Mouse (Mus musculus): ENCODE data around the gene Fank1. TPM values are rescaled to one million over a fixed set of nuclear protein-coding genes. Genes with fewer than 3 reads are reported as not detected.

Fank1 gene
- polyA plus RNA-seq, 1 experiment from 2014 or later, result 0.42 TPM

DNA sequence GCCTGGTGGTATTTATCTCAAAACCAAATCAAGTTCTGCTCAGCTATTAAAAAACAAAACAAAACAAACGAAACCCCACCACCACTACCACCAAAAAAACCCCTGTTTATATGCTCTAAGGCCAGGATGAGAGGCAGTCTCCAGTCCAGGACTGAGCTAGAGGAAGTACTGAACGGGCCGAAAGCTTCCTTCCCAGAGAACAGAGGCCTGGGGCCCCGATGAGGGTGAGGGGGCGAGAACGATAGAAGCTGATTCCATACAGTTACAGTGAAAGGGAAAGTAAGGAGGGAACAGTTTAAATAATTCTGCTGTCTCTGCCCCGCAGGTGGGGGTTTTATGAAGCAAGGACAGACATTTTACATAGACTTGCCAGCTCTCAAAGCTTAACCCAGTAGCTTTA is 52.9 kb downstream of the Fank1 start:
- Histone ChIP-seq H3K9ac (ENCODE audit: low read depth, low read length) (no peak overlapping the region), H3K36me3 (ENCODE audit: insufficient read depth, low read length) (no peaks in the 10 kb centered on the region), H3K9me3 (replicated peaks; ENCODE audit: low read length) (no peaks in the 10 kb centered on the region), H3K4me3 (replicated peaks; ENCODE audit: low read depth, low read length) (no peak overlapping the region), H3K4me2 (ENCODE audit: low read length) (no peak overlapping the region), H3K4me1 (replicated peaks; ENCODE audit: insufficient read depth, low read length) (no peaks in the 10 kb centered on the region; the same call in 1 of the 2 replicates), H3K27me3 (ENCODE audit: insufficient read depth, low read length) (no peaks in the 10 kb centered on the region), H3K27ac (no peak overlapping the region)
- ATAC-seq (replicated peaks; ENCODE audit: low FRiP score, low read depth) (no peak), DNase-seq (ENCODE audit: low spot score) (peak; percentile 10)
- no peak for TF ChIP-seq CTCF (IDR thresholded peaks at IDR 0.05; ENCODE audit: low read depth)
- 35% methylated on average over 7 of the region's 7 CpGs for WGBS

DNA sequence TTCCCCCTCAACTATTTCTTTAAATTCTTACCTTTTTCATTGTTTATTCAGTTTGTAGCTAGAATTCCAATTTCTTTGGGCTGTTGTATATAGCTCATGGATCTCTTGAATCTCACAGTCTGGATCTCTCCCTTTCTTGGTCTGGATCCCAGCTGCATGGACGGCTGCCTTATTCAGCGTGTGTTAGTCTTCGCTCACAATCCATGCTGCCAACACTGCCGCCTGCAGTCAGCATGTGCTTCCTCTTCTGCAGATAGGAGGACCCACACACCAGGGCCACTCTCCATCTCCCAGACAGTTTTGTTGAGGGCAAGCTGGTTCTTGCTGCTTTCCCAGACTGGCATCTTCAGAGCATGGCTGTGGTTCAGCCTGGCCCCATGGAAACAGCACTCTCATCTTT is 62.9 kb downstream of the Fank1 start:
- H3K4me2 ChIP-seq (ENCODE audit: low read length), result no peak overlapping the region
- WGBS, result 80% methylated on average over 4 of the region's 4 CpGs

DNA sequence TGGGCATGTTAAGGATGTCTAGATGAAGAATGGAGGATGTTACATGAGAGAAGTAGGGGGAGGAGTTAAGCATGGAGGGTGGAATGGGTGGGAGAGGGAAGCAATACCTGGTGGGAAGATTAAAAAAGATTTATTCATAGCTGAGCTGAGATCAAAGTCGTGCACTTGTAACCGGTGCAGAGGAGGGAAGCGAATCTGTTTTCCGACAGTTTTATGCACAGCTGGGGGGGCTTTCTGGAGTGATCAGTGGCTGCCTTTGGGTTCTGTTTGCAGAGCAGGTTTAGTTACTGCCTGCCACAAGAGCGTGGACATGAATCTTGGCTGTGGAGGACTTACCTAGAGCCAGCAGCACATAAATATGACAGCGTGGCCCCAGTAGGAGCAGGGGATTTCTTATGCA is 65.4 kb downstream of the Fank1 start:
- no peak overlapping the region for H3K4me2 ChIP-seq (ENCODE audit: low read length)
- no peak overlapping the region for H3K27ac ChIP-seq
- DNase-seq (ENCODE audit: low spot score) (peak; percentile 71), ATAC-seq (replicated peaks; ENCODE audit: low FRiP score, low read depth) (no peak)
- H3K4me3 ChIP-seq (replicated peaks; ENCODE audit: low read depth, low read length), result no peak overlapping the region
- WGBS, result 16% methylated on average over 6 of the region's 6 CpGs
- H3K9ac ChIP-seq (ENCODE audit: low read depth, low read length), result no peak overlapping the region
- no peaks in the 10 kb centered on the region for H3K36me3 ChIP-seq (ENCODE audit: insufficient read depth, low read length)
- no peaks in the 10 kb centered on the region for H3K9me3 ChIP-seq (replicated peaks; ENCODE audit: low read length)
- no peaks in the 10 kb centered on the region for H3K27me3 ChIP-seq (ENCODE audit: insufficient read depth, low read length)
- no peaks in the 10 kb centered on the region for H3K4me1 ChIP-seq (replicated peaks; ENCODE audit: insufficient read depth, low read length)
- no peak for TF ChIP-seq CTCF (IDR thresholded peaks at IDR 0.05; ENCODE audit: low read depth)

More for the DNA sequence above, 62.9 kb downstream of the Fank1 start:
- Histone ChIP-seq H3K4me1 (replicated peaks; ENCODE audit: insufficient read depth, low read length) (no peaks in the 10 kb centered on the region), H3K4me3 (replicated peaks; ENCODE audit: low read depth, low read length) (no peak overlapping the region), H3K9me3 (replicated peaks; ENCODE audit: low read length) (no peaks in the 10 kb centered on the region), H3K27me3 (ENCODE audit: insufficient read depth, low read length) (no peaks in the 10 kb centered on the region), H3K36me3 (ENCODE audit: insufficient read depth, low read length) (no peaks in the 10 kb centered on the region), H3K27ac (no peak overlapping the region), H3K9ac (ENCODE audit: low read depth, low read length) (no peak overlapping the region)
- ATAC-seq (replicated peaks; ENCODE audit: low FRiP score, low read depth) (no peak), DNase-seq (ENCODE audit: low spot score) (no peak)
- TF ChIP-seq CTCF (IDR thresholded peaks at IDR 0.05; ENCODE audit: low read depth), result no peak

- TF ChIP-seq CTCF (IDR thresholded peaks at IDR 0.05; ENCODE audit: low read depth), result no peak
- no peak overlapping the region for H3K4me3 ChIP-seq (replicated peaks; ENCODE audit: low read depth, low read length)
- H3K27me3 ChIP-seq (ENCODE audit: insufficient read depth, low read length), result no peaks in the 10 kb centered on the region
- H3K27ac ChIP-seq, result no peak overlapping the region
- ATAC-seq (replicated peaks; ENCODE audit: low FRiP score, low read depth) (no peak), DNase-seq (ENCODE audit: low spot score) (no peak)
- no peak overlapping the region for H3K9ac ChIP-seq (ENCODE audit: low read depth, low read length)
- no peaks in the 10 kb centered on the region for H3K36me3 ChIP-seq (ENCODE audit: insufficient read depth, low read length)
- H3K9me3 ChIP-seq (replicated peaks; ENCODE audit: low read length), result no peaks in the 10 kb centered on the region
- no peak overlapping the region for H3K4me2 ChIP-seq (ENCODE audit: low read length)
- 37% methylated on average over 1 of the region's 1 CpGs for WGBS
- no peaks in the 10 kb centered on the region for H3K4me1 ChIP-seq (replicated peaks; ENCODE audit: insufficient read depth, low read length)
These were observed 70.5 kb downstream of the Fank1 start for GRCm38 (mm10) chr7:133847175-133847574.

- H3K27me3 ChIP-seq (ENCODE audit: insufficient read depth, low read length), result no peaks in the 10 kb centered on the region
- no peak overlapping the region for H3K9ac ChIP-seq (ENCODE audit: low read depth, low read length)
- no peaks in the 10 kb centered on the region for H3K36me3 ChIP-seq (ENCODE audit: insufficient read depth, low read length)
- WGBS, result 55% methylated on average over 2 of the region's 2 CpGs
- DNase-seq (ENCODE audit: low spot score), result no peak
- no peak overlapping the region for H3K4me3 ChIP-seq (replicated peaks; ENCODE audit: low read depth, low read length)
- TF ChIP-seq CTCF (IDR thresholded peaks at IDR 0.05; ENCODE audit: low read depth), result no peak
- no peaks in the 10 kb centered on the region for H3K4me1 ChIP-seq (replicated peaks; ENCODE audit: insufficient read depth, low read length)
- no peak overlapping the region for H3K4me2 ChIP-seq (ENCODE audit: low read length)
- H3K27ac ChIP-seq, result no peak overlapping the region
- ATAC-seq (replicated peaks; ENCODE audit: low FRiP score, low read depth), result no peak
- no peaks in the 10 kb centered on the region for H3K9me3 ChIP-seq (replicated peaks; ENCODE audit: low read length)
These were observed 71.5 kb downstream of the Fank1 start for GRCm38 (mm10) chr7:133848180-133848579.

GRCm38 (mm10) chr7:133850735-133851134 is 74.1 kb downstream of the Fank1 start:
- H3K9ac ChIP-seq (ENCODE audit: low read depth, low read length), result no peak overlapping the region
- no peaks in the 10 kb centered on the region for H3K27me3 ChIP-seq (ENCODE audit: insufficient read depth, low read length)
- DNase-seq (ENCODE audit: low spot score) (no peak), ATAC-seq (replicated peaks; ENCODE audit: low FRiP score, low read depth) (no peak)
- no peaks in the 10 kb centered on the region for H3K36me3 ChIP-seq (ENCODE audit: insufficient read depth, low read length)
- no peaks in the 10 kb centered on the region for H3K4me1 ChIP-seq (replicated peaks; ENCODE audit: insufficient read depth, low read length)
- TF ChIP-seq CTCF (IDR thresholded peaks at IDR 0.05; ENCODE audit: low read depth), result peak; percentile 45; the same call in 1 of the 2 replicates
- H3K27ac ChIP-seq, result no peak overlapping the region
- no peak overlapping the region for H3K4me3 ChIP-seq (replicated peaks; ENCODE audit: low read depth, low read length)
- no peak overlapping the region for H3K4me2 ChIP-seq (ENCODE audit: low read length)
- H3K9me3 ChIP-seq (replicated peaks; ENCODE audit: low read length), result no peaks in the 10 kb centered on the region

- Histone ChIP-seq H3K27ac (no peak overlapping the region), H3K9ac (ENCODE audit: low read depth, low read length) (no peak overlapping the region), H3K4me2 (ENCODE audit: low read length) (no peak overlapping the region), H3K27me3 (ENCODE audit: insufficient read depth, low read length) (no peaks in the 10 kb centered on the region), H3K4me1 (replicated peaks; ENCODE audit: insufficient read depth, low read length) (no peaks in the 10 kb centered on the region), H3K9me3 (replicated peaks; ENCODE audit: low read length) (no peaks in the 10 kb centered on the region), H3K36me3 (ENCODE audit: insufficient read depth, low read length) (no peaks in the 10 kb centered on the region), H3K4me3 (replicated peaks; ENCODE audit: low read depth, low read length) (no peak overlapping the region)
- no peak; the same call in 1 of the 2 replicates for ATAC-seq (replicated peaks; ENCODE audit: low FRiP score, low read depth)
- TF ChIP-seq CTCF (IDR thresholded peaks at IDR 0.05; ENCODE audit: low read depth), result peak; percentile 99
- 17% methylated on average over 3 of the region's 3 CpGs for WGBS
- peak; percentile 90 for DNase-seq (ENCODE audit: low spot score)
These were observed 79.6 kb downstream of the Fank1 start for GRCm38 (mm10) chr7:133856278-133856677.

Measured in kidney, postnatal 0 days (tissue).